Mouse (Mus musculus) bone marrow macrophage, adult 2 months (primary cell): ENCODE data around the gene Wfdc12.

Experiments used
- CTCF ChIP-seq: IDR thresholded peaks from 2 replicates; pipeline ENCODE4 v1.5.1; 2012; ENCODE audit warnings: low read depth, mild to moderate bottlenecking, low read length, moderate library complexity
- POLR2A ChIP-seq: IDR thresholded peaks from 2 replicates; pipeline ENCODE4 v1.6.1; 2012; ENCODE audit warnings: mild to moderate bottlenecking, low read depth, low read length, borderline replicate concordance

DNA sequence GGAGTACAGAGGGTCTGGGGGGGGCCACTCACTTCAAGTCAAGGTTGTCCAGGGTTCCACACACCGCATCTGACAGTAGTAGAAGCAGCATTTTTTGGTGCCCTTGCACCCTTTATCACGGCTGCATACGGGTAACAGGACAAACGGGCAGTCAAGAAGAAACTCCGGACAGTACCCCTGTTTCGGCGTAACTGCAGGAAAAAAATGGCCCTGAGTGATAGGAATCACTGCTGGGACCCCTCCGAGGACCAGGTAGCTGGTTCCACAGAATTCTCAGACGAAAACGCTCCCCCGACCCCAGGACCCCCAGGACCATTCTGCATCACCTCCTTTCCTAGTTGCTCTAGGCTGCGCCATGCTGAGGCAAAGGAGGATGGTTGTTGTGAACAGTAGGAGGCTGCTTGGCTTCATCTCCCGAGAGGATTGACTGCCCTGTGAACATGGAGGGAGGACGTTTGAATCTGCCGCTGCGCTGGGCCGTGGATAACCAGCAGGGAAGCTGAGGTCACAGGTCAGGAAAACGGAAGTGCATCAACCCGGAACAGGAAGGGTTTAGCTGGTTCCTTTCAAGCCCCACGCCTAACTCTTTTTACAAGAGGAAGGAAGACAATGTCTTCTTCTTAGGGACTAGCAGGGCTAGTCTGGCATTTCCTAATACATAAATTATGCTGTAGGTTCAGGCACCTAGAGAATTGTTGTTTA lies 9.4 kb upstream of the Wfdc12 start, which contains the start of gene Wfdc15a:
- TF ChIP-seq CTCF: no peak
- no peak for TF ChIP-seq POLR2A
